Comparison of ENCODE assay signal across 8 mouse cellular contexts in genomic region chr7:44925468-44925867, GRCm38 (mm10). TPM values are rescaled to one million over a fixed set of nuclear protein-coding genes. Genes with fewer than 3 reads are reported as not detected.
A peak's percentile ranks its signal among the peaks of the same experiment; 100 is the strongest.
DNase-seq lines count a peak whose midpoint lies in the region; ATAC-seq and TF ChIP-seq lines count a peak whose summit lies in the region.
"Had no signal": no experiment of that assay in that cellular context is flagged by ENCODE, and none has a peak within 500 bp of the region (broad histone marks: within the 10 kb centered on the region; RNA-seq: fewer than 3 reads in every experiment).

No protein-coding gene starts in this region.

- 44% methylated on average over 3 of the region's 3 CpGs for WGBS in kidney, adult 2 months
- WGBS in kidney, embryonic 14.5 days: 82% methylated on average over 3 of the region's 3 CpGs
- 73% methylated on average over 3 of the region's 3 CpGs for WGBS in forebrain, embryonic 15.5 days

- H3K9me3 ChIP-seq in kidney, embryonic 14.5 days (ENCODE audit: control insufficient read depth, low read length): no peaks in the 10 kb centered on the region
- no peaks in the 10 kb centered on the region for H3K9me3 ChIP-seq in ES-Bruce4 (replicated peaks; ENCODE audit: control insufficient read depth, insufficient read depth, low read length, poor library complexity, severe bottlenecking)
- no peaks in the 10 kb centered on the region for H3K9me3 ChIP-seq in forebrain, embryonic 15.5 days

- H3K4me1 ChIP-seq in kidney, adult 2 months (ENCODE audit: control insufficient read depth, insufficient read depth, low read length): peaks cover 8% of the 10 kb centered on the region; the same call in 1 of the 2 replicates
- H3K4me1 ChIP-seq in kidney, embryonic 14.5 days (ENCODE audit: control insufficient read depth, insufficient read depth, low read length): peaks cover 12% of the 10 kb centered on the region
- H3K4me1 ChIP-seq in ES-Bruce4 (ENCODE audit: control insufficient read depth, insufficient read depth, low read length): no peaks in the 10 kb centered on the region
- H3K4me1 ChIP-seq in forebrain, embryonic 15.5 days: peaks cover 25% of the 10 kb centered on the region

- H3K36me3 ChIP-seq in kidney, adult 2 months (ENCODE audit: control insufficient read depth, insufficient read depth, low read length): no peaks in the 10 kb centered on the region; the same call in 1 of the 2 replicates
- peaks cover 28% of the 10 kb centered on the region; the same call in 1 of the 2 replicates for H3K36me3 ChIP-seq in kidney, embryonic 14.5 days (ENCODE audit: control insufficient read depth, insufficient read depth, low read length)
- H3K36me3 ChIP-seq in ES-Bruce4 (ENCODE audit: control insufficient read depth, insufficient read depth, low read length, poor library complexity, severe bottlenecking): peaks cover 12% of the 10 kb centered on the region
- peaks cover 28% of the 10 kb centered on the region for H3K36me3 ChIP-seq in forebrain, embryonic 15.5 days

- H3K27ac ChIP-seq in kidney, adult 2 months (ENCODE audit: insufficient read depth, low read depth, low read length): no peak overlapping the region
- no peak overlapping the region for H3K27ac ChIP-seq in kidney, embryonic 14.5 days (ENCODE audit: low read depth, low read length)
- H3K27ac ChIP-seq in ES-Bruce4 (ENCODE audit: insufficient read depth, low read length): no peak overlapping the region
- H3K27ac ChIP-seq in forebrain, embryonic 15.5 days (replicated peaks): no peak overlapping the region

- peak; percentile 70 for TF ChIP-seq CTCF in kidney, adult 2 months (conservative IDR thresholded peaks at IDR 0.05; ENCODE audit: insufficient read depth, insufficient read length, low read depth, low read length)
- peak; percentile 64 for TF ChIP-seq CTCF in ES-Bruce4 (IDR thresholded peaks at IDR 0.05; ENCODE audit: low read depth, low read length)

- no peak overlapping the region for H3K4me2 ChIP-seq in kidney, embryonic 14.5 days (replicated peaks; ENCODE audit: low read depth, low read length)
- H3K4me2 ChIP-seq in forebrain, embryonic 15.5 days (replicated peaks): no peak overlapping the region

- TF ChIP-seq EP300 in ES-Bruce4 (IDR thresholded peaks at IDR 0.05; ENCODE audit: insufficient read depth, low read depth, low read length): no peak

- TF ChIP-seq POLR2A in kidney, adult 2 months (IDR thresholded peaks at IDR 0.05; ENCODE audit: low read depth, low read length): no peak
- no peak for TF ChIP-seq POLR2A in ES-Bruce4 (IDR thresholded peaks at IDR 0.05; ENCODE audit: insufficient read depth, low read length)

- H3K4me3 ChIP-seq in kidney, adult 2 months (ENCODE audit: insufficient read depth, low read depth, low read length): no peak overlapping the region
- no peak overlapping the region for H3K4me3 ChIP-seq in kidney, embryonic 14.5 days (ENCODE audit: low read length)
- no peak overlapping the region for H3K4me3 ChIP-seq in ES-Bruce4 (ENCODE audit: low read depth, low read length)
- H3K4me3 ChIP-seq in forebrain, embryonic 15.5 days: no peak overlapping the region
- H3K4me3 ChIP-seq: erythroblast, embryonic 14.5 days had no signal

- H3K27me3 ChIP-seq in kidney, adult 2 months (replicated peaks; ENCODE audit: control insufficient read depth, insufficient read depth, low read length): no peaks in the 10 kb centered on the region
- no peaks in the 10 kb centered on the region for H3K27me3 ChIP-seq in kidney, embryonic 14.5 days (ENCODE audit: control insufficient read depth, insufficient read depth, low read length)
- H3K27me3 ChIP-seq in ES-Bruce4 (ENCODE audit: control insufficient read depth, insufficient read depth, low read length, poor library complexity, severe bottlenecking): no peaks in the 10 kb centered on the region
- no peaks in the 10 kb centered on the region for H3K27me3 ChIP-seq in forebrain, embryonic 15.5 days

- no peak for ATAC-seq in kidney, embryonic 14.5 days (ENCODE audit: low FRiP score, low TSS enrichment)
- no peak for ATAC-seq in forebrain, embryonic 15.5 days (replicated peaks)

- no peak overlapping the region for H3K9ac ChIP-seq in kidney, embryonic 14.5 days (ENCODE audit: low read depth, low read length)
- no peak overlapping the region for H3K9ac ChIP-seq in ES-Bruce4 (ENCODE audit: low read depth, poor library complexity, severe bottlenecking)
- no peak overlapping the region for H3K9ac ChIP-seq in forebrain, embryonic 15.5 days (replicated peaks)

- peak; percentile 63 for DNase-seq in kidney, adult 2 months
- peak; percentile 36 for DNase-seq in T-cell, adult 2 months (ENCODE audit: low spot score)
- DNase-seq in kidney, postnatal 36 days: peak; percentile 62 to 79
- DNase-seq in spleen, adult 12 weeks (ENCODE audit: low spot score): no peak

RNA-seq across cellular contexts. Expression of gene Ap2a1, which starts 3.8 kb away (rescaled TPM):
- 58.0 and 70.6 TPM in 2 replicates for polyA plus RNA-seq in kidney, adult 2 months (2012; rRNA removed)
- 80.5 and 88.5 TPM in 2 replicates for polyA plus RNA-seq in kidney, embryonic 14.5 days (2014; fragmentation: Nextera tagmentation; extraction: Ambion mirVana)
- polyA plus RNA-seq in ES-Bruce4 (2011; ENCODE audit: insufficient read depth, insufficient read length, low read depth, missing spikeins): 88.5 and 107 TPM in 2 replicates
- 105 and 107 TPM in 2 replicates for polyA plus RNA-seq in forebrain, embryonic 15.5 days (2015; fragmentation: Nextera tagmentation; extraction: Ambion mirVana)

RNA-seq across cellular contexts. Expression of gene Tsks, which starts 17.5 kb away (rescaled TPM):
- 0.11 and 0.65 TPM in 2 replicates for polyA plus RNA-seq in kidney, adult 2 months (2012; rRNA removed)
- 0.37 TPM in 1 of 2 replicates, not detected in the other for polyA plus RNA-seq in kidney, embryonic 14.5 days (2014; fragmentation: Nextera tagmentation; extraction: Ambion mirVana)
- not detected in 2 replicates for polyA plus RNA-seq in ES-Bruce4 (2011; ENCODE audit: insufficient read depth, insufficient read length, low read depth, missing spikeins)
- polyA plus RNA-seq in forebrain, embryonic 15.5 days (2015; fragmentation: Nextera tagmentation; extraction: Ambion mirVana): not detected in 2 replicates
- polyA plus RNA-seq: erythroblast, embryonic 14.5 days had no signal

RNA-seq across cellular contexts. Expression of gene Fuz, which starts 29.6 kb away (rescaled TPM):
- polyA plus RNA-seq in kidney, adult 2 months (2012; rRNA removed): 59.2 and 70.9 TPM in 2 replicates
- 21.9 and 22.3 TPM in 2 replicates for polyA plus RNA-seq in kidney, embryonic 14.5 days (2014; fragmentation: Nextera tagmentation; extraction: Ambion mirVana)
- 15.5 and 17.5 TPM in 2 replicates for polyA plus RNA-seq in ES-Bruce4 (2011; ENCODE audit: insufficient read depth, insufficient read length, low read depth, missing spikeins)
- 20.6 and 22.1 TPM in 2 replicates for polyA plus RNA-seq in forebrain, embryonic 15.5 days (2015; fragmentation: Nextera tagmentation; extraction: Ambion mirVana)

RNA-seq across cellular contexts. Expression of gene Med25, which starts 33.0 kb away (rescaled TPM):
- polyA plus RNA-seq in kidney, adult 2 months (2012; rRNA removed): 164 and 181 TPM in 2 replicates
- 80.0 and 86.3 TPM in 2 replicates for polyA plus RNA-seq in kidney, embryonic 14.5 days (2014; fragmentation: Nextera tagmentation; extraction: Ambion mirVana)
- polyA plus RNA-seq in ES-Bruce4 (2011; ENCODE audit: insufficient read depth, insufficient read length, low read depth, missing spikeins): 54.0 and 65.6 TPM in 2 replicates
- polyA plus RNA-seq in forebrain, embryonic 15.5 days (2015; fragmentation: Nextera tagmentation; extraction: Ambion mirVana): 164 and 166 TPM in 2 replicates

RNA-seq across cellular contexts. Expression of gene Cpt1c, which starts 49.2 kb away (rescaled TPM):
- 5.6 and 8.5 TPM in 2 replicates for polyA plus RNA-seq in kidney, adult 2 months (2012; rRNA removed)
- 13.7 and 19.2 TPM in 2 replicates for polyA plus RNA-seq in kidney, embryonic 14.5 days (2014; fragmentation: Nextera tagmentation; extraction: Ambion mirVana)
- polyA plus RNA-seq in ES-Bruce4 (2011; ENCODE audit: insufficient read depth, insufficient read length, low read depth, missing spikeins): 73.3 and 84.5 TPM in 2 replicates
- 48.2 and 51.6 TPM in 2 replicates for polyA plus RNA-seq in forebrain, embryonic 15.5 days (2015; fragmentation: Nextera tagmentation; extraction: Ambion mirVana)
